13 mouse cellular contexts compared by ENCODE assay signal in genomic region chr4:102853330-102854022, GRCm38 (mm10).
DNase-seq lines count a peak whose midpoint lies in the region; ATAC-seq and TF ChIP-seq lines count a peak whose summit lies in the region.
"Had no signal": no experiment of that assay in that cellular context is flagged by ENCODE, and none has a peak within 500 bp of the region (broad histone marks: within the 10 kb centered on the region; RNA-seq: fewer than 3 reads in every experiment).

No protein-coding gene starts in this region.

- no peak overlapping the region for H3K9ac ChIP-seq in neural tube, embryonic 15.5 days (replicated peaks)
- H3K9ac ChIP-seq: forebrain, embryonic 15.5 days; limb, embryonic 15.5 days had no signal

- no peak for TF ChIP-seq CTCF in layer of hippocampus, adult 2 months (conservative IDR thresholded peaks at IDR 0.05)

- H3K27me3 ChIP-seq in neural tube, embryonic 15.5 days (replicated peaks) = no peaks in the 10 kb centered on the region
- H3K27me3 ChIP-seq: forebrain, embryonic 15.5 days; limb, embryonic 15.5 days had no signal

- no peak overlapping the region for H3K4me2 ChIP-seq in neural tube, embryonic 15.5 days
- H3K4me2 ChIP-seq: forebrain, embryonic 15.5 days; limb, embryonic 15.5 days had no signal

- H3K27ac ChIP-seq in layer of hippocampus, adult 2 months = peak overlapping the region; percentile 90; the same call in 1 of the 2 replicates
- no peak overlapping the region for H3K27ac ChIP-seq in neural tube, embryonic 15.5 days (replicated peaks)
- H3K27ac ChIP-seq: forebrain, embryonic 15.5 days; limb, embryonic 15.5 days; stomach, postnatal 0 days had no signal

- 0 out of 2 replicates have a peak, but pooled peaks cover 9% of the 10 kb centered on the region for H3K36me3 ChIP-seq in neural tube, embryonic 15.5 days
- H3K36me3 ChIP-seq: forebrain, embryonic 15.5 days; limb, embryonic 15.5 days had no signal

- DNase-seq in gastrocnemius, postnatal 14 days = peak; percentile 13
- no peak for DNase-seq in gastrocnemius, postnatal 4 days (ENCODE audit: low spot score in 2 of 2)
- DNase-seq in layer of hippocampus, adult 2 months (ENCODE audit: low spot score in 2 of 2) = no peak
- DNase-seq in layer of hippocampus, adult 11-12 months (ENCODE audit: low spot score) = no peak
- peak; percentile 14 for DNase-seq in 3134 (ENCODE audit: extremely low read depth, insufficient read length, low spot score)
- peak; percentile 72 for DNase-seq in MN1 (ENCODE audit: low spot score)
- no peak for DNase-seq in left cerebral cortex, adult 8-10 months (ENCODE audit: low spot score in 2 of 2)
- DNase-seq: kidney, postnatal 25 days; thymus, postnatal 36 days had no signal

- no peaks in the 10 kb centered on the region for H3K9me3 ChIP-seq in neural tube, embryonic 15.5 days (replicated peaks)
- H3K9me3 ChIP-seq: forebrain, embryonic 15.5 days; limb, embryonic 15.5 days had no signal

- 81% methylated on average over 9 of the region's 9 CpGs for WGBS in neural tube, embryonic 15.5 days

- no peak for ATAC-seq in neural tube, embryonic 15.5 days (ENCODE audit: low FRiP score)
- ATAC-seq: forebrain, embryonic 15.5 days had no signal

- intact Hi-C loops in gastrocnemius, postnatal 14 days (cut with DNase I; ENCODE audit: low total_unique reads) = no loop called here

- no peak overlapping the region for H3K4me3 ChIP-seq in layer of hippocampus, adult 2 months
- H3K4me3 ChIP-seq in neural tube, embryonic 15.5 days (replicated peaks) = no peak overlapping the region
- H3K4me3 ChIP-seq: forebrain, embryonic 15.5 days; limb, embryonic 15.5 days had no signal

- peaks cover 13% of the 10 kb centered on the region for H3K4me1 ChIP-seq in neural tube, embryonic 15.5 days
- H3K4me1 ChIP-seq: limb, embryonic 15.5 days had no signal

Comparison
In these comparisons a context has a peak if more than half of its experiments do, and no peak if none do; other contexts are left out.
1. DNase-seq: peak in gastrocnemius, postnatal 14 days (single experiment), 3134 (single experiment) and MN1 (single experiment); none in gastrocnemius, postnatal 4 days (0 of 2), layer of hippocampus, adult 2 months (0 of 2), layer of hippocampus, adult 11-12 months (single experiment) and left cerebral cortex, adult 8-10 months (0 of 2).